Mouse (Mus musculus): ENCODE data around the gene Spata18. TPM values are rescaled to one million over a fixed set of nuclear protein-coding genes. Genes with fewer than 3 reads are reported as not detected.

The Spata18 gene
- polyA plus RNA-seq, 1 experiment: not detected

GRCm38 (mm10) chr5:73704263-73704662 is 53.1 kb downstream of the Spata18 start:
- TF ChIP-seq POLR2A (IDR thresholded peaks at IDR 0.05; ENCODE audit: low read depth, low read length) (no peak), CTCF (IDR thresholded peaks at IDR 0.05; ENCODE audit: extremely low read depth, insufficient read depth, insufficient read length, insufficient replicate concordance) (no peak)
- no peaks in the 10 kb centered on the region for H3K27me3 ChIP-seq (ENCODE audit: control insufficient read depth, insufficient read depth, low read length)
- no peaks in the 10 kb centered on the region for H3K4me1 ChIP-seq (ENCODE audit: control insufficient read depth, insufficient read depth, insufficient read length)
- no peak overlapping the region for H3K4me3 ChIP-seq (ENCODE audit: extremely low read depth, insufficient read depth, insufficient read length)
- DNase-seq (ENCODE audit: low read depth in 1 of 2, low spot score in 2 of 2): no peak
- WGBS: 57% methylated on average over 14 of the region's 14 CpGs
- no peaks in the 10 kb centered on the region for H3K36me3 ChIP-seq (ENCODE audit: control insufficient read depth, insufficient read depth, low read length)
- no peak overlapping the region for H3K27ac ChIP-seq (ENCODE audit: insufficient read depth, low read length)

GRCm38 (mm10) chr5:73704757-73705156 is 53.6 kb downstream of the Spata18 start:
- no peaks in the 10 kb centered on the region for H3K36me3 ChIP-seq (ENCODE audit: control insufficient read depth, insufficient read depth, low read length)
- no peaks in the 10 kb centered on the region for H3K4me1 ChIP-seq (ENCODE audit: control insufficient read depth, insufficient read depth, insufficient read length)
- no peak for DNase-seq (ENCODE audit: low read depth in 1 of 2, low spot score in 2 of 2)
- no peak overlapping the region for H3K4me3 ChIP-seq (ENCODE audit: extremely low read depth, insufficient read depth, insufficient read length)
- no peaks in the 10 kb centered on the region for H3K27me3 ChIP-seq (ENCODE audit: control insufficient read depth, insufficient read depth, low read length)
- no peak overlapping the region for H3K27ac ChIP-seq (ENCODE audit: insufficient read depth, low read length)
- 85% methylated on average over 8 of the region's 8 CpGs for WGBS
- TF ChIP-seq POLR2A (IDR thresholded peaks at IDR 0.05; ENCODE audit: low read depth, low read length): no peak
- no peak for TF ChIP-seq CTCF (IDR thresholded peaks at IDR 0.05; ENCODE audit: extremely low read depth, insufficient read depth, insufficient read length, insufficient replicate concordance)

DNA sequence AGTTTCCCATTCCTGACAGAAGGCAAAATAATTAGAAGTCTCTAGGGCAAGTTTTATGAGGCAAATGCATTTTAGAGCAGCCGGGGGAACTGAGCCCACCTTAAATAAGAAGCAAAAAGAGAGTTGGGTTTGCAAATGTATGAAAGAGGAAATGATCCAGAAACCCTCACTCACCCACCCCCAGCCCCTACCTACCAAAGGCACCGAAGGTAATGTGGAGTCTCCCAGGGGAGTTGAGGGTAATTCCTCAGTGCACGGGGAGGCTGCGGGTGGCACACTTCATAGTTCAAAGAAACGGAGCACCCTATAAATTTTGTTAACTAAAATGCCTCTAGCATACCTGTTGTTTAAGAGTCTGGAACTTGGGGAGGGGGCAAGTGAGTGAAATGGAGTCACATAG is 54.1 kb downstream of the Spata18 start:
- H3K4me1 ChIP-seq (ENCODE audit: control insufficient read depth, insufficient read depth, insufficient read length): no peaks in the 10 kb centered on the region
- no peak for DNase-seq (ENCODE audit: low read depth in 1 of 2, low spot score in 2 of 2)
- no peaks in the 10 kb centered on the region for H3K36me3 ChIP-seq (ENCODE audit: control insufficient read depth, insufficient read depth, low read length)
- WGBS: 77% methylated on average over 5 of the region's 5 CpGs
- TF ChIP-seq CTCF (IDR thresholded peaks at IDR 0.05; ENCODE audit: extremely low read depth, insufficient read depth, insufficient read length, insufficient replicate concordance): no peak
- no peak for TF ChIP-seq POLR2A (IDR thresholded peaks at IDR 0.05; ENCODE audit: low read depth, low read length)
- H3K27me3 ChIP-seq (ENCODE audit: control insufficient read depth, insufficient read depth, low read length): no peaks in the 10 kb centered on the region
- H3K27ac ChIP-seq (ENCODE audit: insufficient read depth, low read length): no peak overlapping the region
- H3K4me3 ChIP-seq (ENCODE audit: extremely low read depth, insufficient read depth, insufficient read length): no peak overlapping the region

GRCm38 (mm10) chr5:73712852-73713251 is 61.7 kb downstream of the Spata18 start:
- Histone ChIP-seq H3K36me3 (ENCODE audit: control insufficient read depth, insufficient read depth, low read length) (no peaks in the 10 kb centered on the region), H3K27me3 (ENCODE audit: control insufficient read depth, insufficient read depth, low read length) (no peaks in the 10 kb centered on the region), H3K4me3 (ENCODE audit: extremely low read depth, insufficient read depth, insufficient read length) (no peak overlapping the region), H3K27ac (ENCODE audit: insufficient read depth, low read length) (no peak overlapping the region), H3K4me1 (ENCODE audit: control insufficient read depth, insufficient read depth, insufficient read length) (no peaks in the 10 kb centered on the region)
- DNase-seq (ENCODE audit: low read depth in 1 of 2, low spot score in 2 of 2): no peak
- TF ChIP-seq CTCF (IDR thresholded peaks at IDR 0.05; ENCODE audit: extremely low read depth, insufficient read depth, insufficient read length, insufficient replicate concordance) (no peak), POLR2A (IDR thresholded peaks at IDR 0.05; ENCODE audit: low read depth, low read length) (no peak)
- 81% methylated on average over 7 of the region's 7 CpGs for WGBS

DNA sequence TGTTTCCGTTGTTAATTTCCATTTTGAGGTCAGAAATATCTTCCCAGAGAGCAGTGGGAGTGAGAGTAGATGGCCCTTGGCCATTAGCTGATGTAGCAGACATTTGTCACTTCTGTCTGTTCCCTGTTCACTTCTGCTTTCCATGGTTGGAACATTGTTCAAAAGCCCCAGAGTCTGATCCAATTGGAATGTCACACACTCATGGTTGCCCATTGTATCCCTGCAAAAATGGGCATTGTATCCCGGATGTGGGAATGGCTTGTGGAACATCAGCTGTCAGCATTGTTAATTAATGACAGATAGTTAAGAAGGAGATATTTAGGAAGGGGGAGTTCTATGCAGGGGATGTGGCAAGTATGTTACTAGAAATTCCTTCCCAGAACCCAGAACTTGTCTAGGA is 65.8 kb downstream of the Spata18 start:
- WGBS: 80% methylated on average over 2 of the region's 2 CpGs
- no peaks in the 10 kb centered on the region for H3K27me3 ChIP-seq (ENCODE audit: control insufficient read depth, insufficient read depth, low read length)
- no peak for DNase-seq (ENCODE audit: low read depth in 1 of 2, low spot score in 2 of 2)

GRCm38 (mm10) chr5:73721682-73722282 is 70.6 kb downstream of the Spata18 start:
- Histone ChIP-seq H3K27ac (ENCODE audit: insufficient read depth, low read length) (no peak overlapping the region), H3K4me1 (ENCODE audit: control insufficient read depth, insufficient read depth, insufficient read length) (no peaks in the 10 kb centered on the region), H3K27me3 (ENCODE audit: control insufficient read depth, insufficient read depth, low read length) (no peaks in the 10 kb centered on the region), H3K36me3 (ENCODE audit: control insufficient read depth, insufficient read depth, low read length) (no peaks in the 10 kb centered on the region), H3K4me3 (ENCODE audit: extremely low read depth, insufficient read depth, insufficient read length) (no peak overlapping the region)
- TF ChIP-seq CTCF (IDR thresholded peaks at IDR 0.05; ENCODE audit: extremely low read depth, insufficient read depth, insufficient read length, insufficient replicate concordance): no peak
- no peak for TF ChIP-seq POLR2A (IDR thresholded peaks at IDR 0.05; ENCODE audit: low read depth, low read length)
- DNase-seq (ENCODE audit: low read depth in 1 of 2, low spot score in 2 of 2): no peak
- WGBS: 40% methylated on average over 21 of the region's 21 CpGs

More for the DNA sequence above, 65.8 kb downstream of the Spata18 start:
- H3K4me3 ChIP-seq (ENCODE audit: extremely low read depth, insufficient read depth, insufficient read length): no peak overlapping the region
- no peaks in the 10 kb centered on the region for H3K4me1 ChIP-seq (ENCODE audit: control insufficient read depth, insufficient read depth, insufficient read length)
- TF ChIP-seq CTCF (IDR thresholded peaks at IDR 0.05; ENCODE audit: extremely low read depth, insufficient read depth, insufficient read length, insufficient replicate concordance) (no peak), POLR2A (IDR thresholded peaks at IDR 0.05; ENCODE audit: low read depth, low read length) (no peak)
- no peak overlapping the region for H3K27ac ChIP-seq (ENCODE audit: insufficient read depth, low read length)
- H3K36me3 ChIP-seq (ENCODE audit: control insufficient read depth, insufficient read depth, low read length): no peaks in the 10 kb centered on the region

DNA sequence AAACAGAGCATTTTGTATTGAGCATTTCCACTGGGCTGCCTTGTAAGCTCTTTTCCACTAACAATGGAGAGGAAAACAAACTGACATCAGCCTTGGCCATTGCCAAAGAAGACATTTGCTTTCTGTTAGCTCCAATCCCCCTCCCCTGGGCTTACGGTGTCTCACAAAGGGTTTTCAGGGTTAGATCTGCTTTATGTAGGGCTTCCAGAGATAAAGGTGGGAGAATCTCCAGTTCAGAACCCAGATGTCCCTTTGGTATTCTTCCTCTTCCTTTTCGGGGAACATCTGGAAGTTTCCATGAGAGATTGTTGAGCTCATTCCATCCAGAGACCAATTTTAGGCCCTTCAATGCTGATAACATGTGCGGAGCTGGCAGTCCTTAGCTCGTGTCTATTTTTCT is 74.8 kb downstream of the Spata18 start:
- Histone ChIP-seq H3K4me3 (ENCODE audit: extremely low read depth, insufficient read depth, insufficient read length) (no peak overlapping the region), H3K4me1 (ENCODE audit: control insufficient read depth, insufficient read depth, insufficient read length) (no peaks in the 10 kb centered on the region), H3K27me3 (ENCODE audit: control insufficient read depth, insufficient read depth, low read length) (no peaks in the 10 kb centered on the region), H3K36me3 (ENCODE audit: control insufficient read depth, insufficient read depth, low read length) (no peaks in the 10 kb centered on the region), H3K27ac (ENCODE audit: insufficient read depth, low read length) (no peak overlapping the region)
- 90% methylated on average over 4 of the region's 4 CpGs for WGBS
- no peak for DNase-seq (ENCODE audit: low read depth in 1 of 2, low spot score in 2 of 2)
- no peak for TF ChIP-seq CTCF (IDR thresholded peaks at IDR 0.05; ENCODE audit: extremely low read depth, insufficient read depth, insufficient read length, insufficient replicate concordance)
- TF ChIP-seq POLR2A (IDR thresholded peaks at IDR 0.05; ENCODE audit: low read depth, low read length): no peak

All from spleen, adult 2 months (tissue).